Mouse (Mus musculus): ENCODE measurements at regions not wholly inside any gene's neighbourhood (a gene's known extent, or its start where the extent isn't known, plus 50 kb on each side); places are given as distances from the start of the nearest gene placed in this dataset.

GRCm38 (mm10) chr1:168068920-168069590 lies 363.0 kb downstream of the Pbx1 start:
- TF ChIP-seq TAL1 (conservative IDR thresholded peaks at IDR 0.05; ENCODE audit: low read depth, low read length) (no peak), CTCF (IDR thresholded peaks at IDR 0.05; ENCODE audit: low read depth, low read length) (no peak), GATA2 (IDR thresholded peaks at IDR 0.05; ENCODE audit: borderline replicate concordance, low read depth, low read length) (no peak)
